ENCODE assay signal across 8 mouse cellular contexts in genomic region chr15:13181014-13181413, GRCm38 (mm10). TPM values are rescaled to one million over a fixed set of nuclear protein-coding genes. Genes with fewer than 3 reads are reported as not detected.
DNase-seq lines count a peak whose midpoint lies in the region; TF ChIP-seq lines count a peak whose summit lies in the region.

No protein-coding gene starts in this region.

- H3K4me1 ChIP-seq in E14TG2a.4 (replicated peaks; ENCODE audit: low read depth, low read length): 0 out of 2 replicates have a peak, but pooled peaks cover 3% of the 10 kb centered on the region

- no peak overlapping the region for H3K4me3 ChIP-seq in E14TG2a.4 (replicated peaks; ENCODE audit: low read length)

- H3K9me3 ChIP-seq in E14TG2a.4 (ENCODE audit: low read length): no peaks in the 10 kb centered on the region

- intact Hi-C loops in left cerebral cortex, postnatal 4 days (cut with DNase I): no loop called here

- peak; percentile 90 for TF ChIP-seq CTCF in E14TG2a.4 (conservative IDR thresholded peaks at IDR 0.05; ENCODE audit: low read length)

- DNase-seq in cerebellum, adult 9-10 months: peak; percentile 16
- DNase-seq in cerebellum, postnatal 36 days: no peak
- DNase-seq in kidney, postnatal 10 days: peak; percentile 25
- no peak for DNase-seq in kidney, adult 18-20 months
- DNase-seq in embryo, embryonic 9.5 days (ENCODE audit: extremely low spot score): peak; percentile 27
- no peak for DNase-seq in left cerebral cortex, postnatal 4 days
- DNase-seq in testis, postnatal 10 days (ENCODE audit: low spot score): no peak

- H3K36me3 ChIP-seq in E14TG2a.4 (ENCODE audit: insufficient read depth, low read length): no peaks in the 10 kb centered on the region

- H3K27me3 ChIP-seq in E14TG2a.4 (ENCODE audit: insufficient read depth, low read length): peaks cover 16% of the 10 kb centered on the region

RNA-seq across cellular contexts. Expression of gene Cdh6, which starts 7.5 kb away (rescaled TPM):
- 10 to 100 TPM; 41.6 to 47.7 TPM for total RNA-seq in left cerebral cortex, postnatal 4 days (2021)

Comparison
In these comparisons a context has a peak if more than half of its experiments do, and no peak if none do; other contexts are left out.
1. DNase-seq: peak in cerebellum, adult 9-10 months (single experiment), kidney, postnatal 10 days (single experiment) and embryo, embryonic 9.5 days (single experiment); none in cerebellum, postnatal 36 days (0 of 2), kidney, adult 18-20 months (single experiment), left cerebral cortex, postnatal 4 days (single experiment) and testis, postnatal 10 days (single experiment).